Mouse (Mus musculus) embryonic facial prominence, embryonic 13.5 days (tissue): Measurements from ENCODE around the gene 1700018B08Rik. TPM values are rescaled to one million over a fixed set of nuclear protein-coding genes. Genes with fewer than 3 reads are reported as not detected.

Experiments
- ATAC-seq: fragments of 200-750 bp; cut with Nextera tagmentation; 2 replicates; pipeline ENCODE4 v1.8.0; 2017; ENCODE audit warnings: low read depth; ENCODE audit not compliant: insufficient number of reproducible peaks, insufficient read depth, low FRiP score, low TSS enrichment
- H3K27ac ChIP-seq: fragments of 300-500 bp; sonication (generic); 2 replicates; pipeline ENCODE4 v1.5.1; 2015; ENCODE audit warnings: moderate library complexity, mild to moderate bottlenecking, inconsistent platforms
- H3K27me3 ChIP-seq: fragments of 300-500 bp; sonication (generic); 2 replicates; pipeline ENCODE4 v1.6.1; 2015; ENCODE audit warnings: mild to moderate bottlenecking, inconsistent platforms
- H3K36me3 ChIP-seq: fragments of 300-500 bp; sonication (generic); 2 replicates; pipeline ENCODE4 v1.6.1; 2015; ENCODE audit warnings: mild to moderate bottlenecking, inconsistent platforms
- H3K4me1 ChIP-seq: fragments of 300-500 bp; sonication (generic); 2 replicates; pipeline ENCODE4 v1.6.1; 2015; ENCODE audit warnings: inconsistent platforms
- H3K4me2 ChIP-seq: fragments of 300-500 bp; sonication (generic); 2 replicates; pipeline ENCODE4 v1.6.1; 2015; ENCODE audit warnings: moderate library complexity, mild to moderate bottlenecking, inconsistent platforms
- H3K4me3 ChIP-seq: fragments of 300-500 bp; sonication (generic); 2 replicates; pipeline ENCODE4 v1.5.1; 2015; ENCODE audit warnings: mild to moderate bottlenecking, inconsistent platforms
- H3K9ac ChIP-seq: fragments of 300-500 bp; sonication (generic); 2 replicates; pipeline ENCODE4 v1.6.1; 2015; ENCODE audit warnings: mild to moderate bottlenecking, inconsistent platforms
- H3K9me3 ChIP-seq: fragments of 300-500 bp; sonication (generic); 2 replicates; pipeline ENCODE4 v1.6.1; 2016; ENCODE audit warnings: inconsistent platforms
- WGBS: fragments of 180-500 bp; shearing (Covaris S2); methylation state at CpG from one replicate; pipeline ENCODE4 v1.1.7; 2015; ENCODE audit warnings: mixed read lengths; 5-methylcytosine and 5-hydroxymethylcytosine counted together
- polyA plus RNA-seq: library from polyadenylated mRNA; unstranded; fragments of >200 nt; fragmentation: Nextera tagmentation; extraction: Ambion mirVana; gene quantifications from 2 replicates; pipeline ENCODE4 v1.2.1, GENCODE M21; 2015

1700018B08Rik gene
- polyA plus RNA-seq, 1 experiment from 2014 or later: not detected

DNA sequence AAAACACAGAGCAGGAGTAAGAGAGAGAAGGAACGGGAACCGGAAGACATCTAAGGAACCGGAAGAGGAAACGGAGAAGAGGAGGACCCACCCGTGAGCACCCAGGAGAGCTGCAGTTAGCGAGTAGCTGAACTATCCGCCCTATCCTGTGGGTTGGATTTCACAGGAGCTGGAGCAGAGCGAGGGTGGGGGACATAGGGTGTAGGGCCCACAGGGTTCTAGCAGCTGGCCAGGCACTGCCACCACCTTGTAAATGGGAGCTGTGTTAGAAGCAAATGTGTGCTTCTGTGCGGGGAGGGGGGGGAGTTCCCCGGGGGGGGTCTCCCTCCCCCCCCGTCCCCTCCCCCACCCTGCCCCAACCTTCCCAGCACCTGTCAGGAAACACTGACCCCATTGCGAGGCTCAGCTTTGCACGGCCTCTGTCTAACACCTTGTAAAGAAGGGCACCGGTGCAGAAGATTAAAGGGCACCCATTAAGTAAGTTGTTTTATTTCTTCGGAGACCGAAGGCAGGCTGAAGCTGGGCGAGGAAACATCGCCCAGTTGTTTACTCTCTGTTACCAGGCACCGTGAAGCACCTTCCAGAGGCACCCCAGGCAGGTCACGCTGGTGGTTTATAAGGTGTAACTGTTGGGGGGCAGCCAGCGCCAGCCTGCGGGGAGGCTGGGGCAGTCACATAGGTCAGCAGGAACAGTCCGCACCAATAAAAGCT lies 59.9 kb downstream of the 1700018B08Rik start:
- no peak overlapping the region for H3K4me2 ChIP-seq
- H3K27ac ChIP-seq: no peak overlapping the region
- no peaks in the 10 kb centered on the region for H3K27me3 ChIP-seq
- no peak for ATAC-seq
- no peak overlapping the region for H3K4me3 ChIP-seq
- H3K9me3 ChIP-seq: no peaks in the 10 kb centered on the region
- H3K4me1 ChIP-seq: peaks cover 54% of the 10 kb centered on the region
- H3K9ac ChIP-seq: no peak overlapping the region
- 66% methylated on average over 22 of the region's 23 CpGs for WGBS
- no peaks in the 10 kb centered on the region for H3K36me3 ChIP-seq

Other genes starting within 250 kb of the 1700018B08Rik start
- gene Fbxo31, start 34.5 kb upstream of the 1700018B08Rik start, polyA plus RNA-seq: 17.6 and 22.1 TPM in 2 replicates
- 206 and 242 TPM in 2 replicates for gene Map1lc3b, start 46.0 kb upstream of the 1700018B08Rik start, polyA plus RNA-seq
- 19.4 and 19.9 TPM in 2 replicates for gene Zcchc14, start 108.6 kb upstream of the 1700018B08Rik start, polyA plus RNA-seq
- 2.0 and 2.4 TPM in 2 replicates for gene Jph3, start 185.3 kb upstream of the 1700018B08Rik start, polyA plus RNA-seq